Mouse (Mus musculus) spleen, postnatal 0 days (tissue): ENCODE data around the gene Tstd1. TPM values are rescaled to one million over a fixed set of nuclear protein-coding genes. Genes with fewer than 3 reads are reported as not detected.

Source experiments
- polyA plus RNA-seq: library from polyadenylated mRNA; unstranded; fragments of >200 nt; fragmentation: Nextera tagmentation; extraction: Ambion mirVana; gene quantifications from 2 replicates; pipeline ENCODE4 v1.2.1, GENCODE M21; 2015

Tstd1 gene
- polyA plus RNA-seq = 2.8 and 4.4 TPM in 2 replicates

DNA sequence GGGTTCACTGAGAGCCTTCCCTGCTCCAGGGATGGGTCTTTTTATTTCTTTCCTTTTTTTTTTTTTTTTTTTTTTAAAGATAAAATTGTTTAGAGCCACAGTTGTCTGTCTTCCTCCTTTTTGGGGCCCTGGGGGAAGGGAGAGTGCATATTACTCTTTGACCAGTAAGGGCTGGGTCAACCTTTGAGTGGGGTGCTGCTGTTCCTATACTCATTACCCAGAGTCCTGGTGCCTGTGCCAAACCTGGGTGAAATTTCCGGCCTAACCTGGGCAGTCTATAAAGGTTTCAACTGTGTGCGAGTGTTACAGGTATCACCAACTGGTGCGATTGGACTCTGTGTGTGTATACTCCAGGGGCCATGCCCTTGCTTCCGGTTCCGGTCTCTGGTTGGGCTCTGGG, at the start of gene Tstd1:
Gene Tstd1 (plus strand): TSS at position 213 of the 400 bp plus-strand sequence.

DNA sequence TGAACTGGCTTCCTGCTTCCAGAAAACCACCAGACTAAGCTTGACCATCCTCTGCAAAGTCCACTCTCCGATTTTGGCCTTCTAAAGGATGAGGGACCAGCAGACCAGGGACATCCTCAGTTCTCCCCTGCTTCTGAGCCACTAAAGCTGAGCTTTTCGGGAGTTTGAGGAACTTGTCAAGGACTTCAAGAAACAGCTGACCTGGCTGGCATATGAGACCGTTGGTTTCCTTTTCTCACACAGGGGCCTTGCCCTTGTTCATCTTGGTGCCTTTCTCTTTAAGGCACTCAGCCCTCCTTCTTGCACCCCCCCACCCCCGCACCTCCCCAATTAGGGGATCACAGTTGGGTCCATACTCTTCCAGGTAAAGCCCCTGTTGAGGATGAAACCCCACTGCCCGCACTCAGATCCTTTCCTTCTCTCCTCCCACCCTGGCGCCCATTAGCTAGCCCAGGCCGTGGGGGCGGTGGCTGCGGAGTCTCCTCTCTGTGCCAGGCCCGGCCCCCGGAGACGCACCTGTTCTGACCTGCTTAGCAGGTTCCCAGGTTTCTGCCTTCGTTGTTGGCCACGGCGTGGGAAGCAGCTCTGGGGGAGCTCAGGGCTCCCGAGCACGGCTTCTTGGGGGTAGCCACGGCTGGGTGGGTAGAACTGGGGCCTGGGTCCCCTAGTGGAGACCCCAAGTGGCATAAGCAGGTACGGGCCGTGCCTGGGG, 48.7 kb upstream of the Tstd1 start, which contains the start of gene Nectin4:
Gene Nectin4 (plus strand): TSS at position 255 of the 712 bp plus-strand sequence.

DNA sequence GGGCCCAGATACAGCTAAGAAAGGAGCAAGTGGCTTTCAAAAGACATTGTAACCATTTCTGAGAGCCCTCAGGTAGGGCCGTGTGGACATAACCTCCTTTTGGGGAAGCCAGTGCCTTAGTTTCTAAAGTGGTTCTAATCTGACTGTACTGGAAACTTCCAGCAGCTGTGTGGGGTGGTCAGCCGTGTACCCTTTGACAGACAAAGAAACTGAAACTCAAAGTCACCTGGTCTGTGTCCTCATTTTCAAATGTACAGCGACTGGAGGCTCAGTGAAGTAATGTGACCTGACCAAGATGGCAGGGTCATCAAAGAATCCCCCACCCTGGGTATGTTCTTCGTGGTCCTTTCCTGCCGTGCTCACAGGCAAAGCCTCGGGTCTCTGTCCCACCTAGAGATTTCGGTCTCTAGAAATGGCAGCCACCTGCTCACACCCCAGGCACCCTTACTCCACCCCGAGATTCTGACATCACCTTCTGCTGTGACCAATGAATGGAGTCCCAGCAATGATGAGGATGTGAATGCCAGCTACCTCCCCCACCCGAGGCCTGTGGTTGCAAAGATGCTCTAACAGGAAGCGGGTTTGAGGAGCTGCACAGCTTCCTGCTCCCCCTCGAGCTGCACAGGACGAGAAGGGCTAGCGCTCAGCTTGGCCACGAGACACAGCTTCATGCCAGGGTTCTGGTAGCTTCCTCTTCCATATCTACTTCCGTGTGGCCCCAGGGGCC, 30.1 kb upstream of the Tstd1 start, which contains the start of gene Arhgap30:
Gene Arhgap30 (plus strand): TSS at position 579 of the 727 bp plus-strand sequence.

DNA sequence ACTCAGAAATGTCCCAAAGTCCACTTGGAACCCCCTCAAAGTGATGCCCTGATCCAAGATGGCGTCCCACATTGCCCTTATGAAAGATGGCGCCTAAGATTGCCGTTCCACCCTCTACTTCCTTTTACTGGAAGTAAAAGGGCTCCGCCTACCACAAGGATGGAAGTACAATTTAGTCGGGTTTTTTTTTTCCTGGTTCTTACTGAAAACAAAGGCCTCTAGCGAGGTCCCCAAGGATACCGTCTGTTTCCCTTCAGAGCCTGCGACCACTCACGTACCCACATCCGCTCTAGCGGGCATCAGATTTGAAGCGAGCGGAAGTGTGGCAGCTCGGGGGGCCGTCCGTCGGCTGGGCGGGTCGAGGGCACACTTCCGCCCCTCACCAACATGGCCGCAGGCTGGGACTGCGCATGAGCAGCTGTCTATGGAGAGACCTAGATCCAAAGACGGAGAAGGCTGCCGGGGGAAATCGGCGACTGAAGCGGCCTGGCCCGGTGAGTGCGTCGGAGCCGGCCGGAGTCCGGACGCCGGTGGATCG, 7.7 kb upstream of the Tstd1 start, which contains the start of gene Usf1:
Gene Usf1 (plus strand): TSS at position 367 of the 538 bp plus-strand sequence.

DNA sequence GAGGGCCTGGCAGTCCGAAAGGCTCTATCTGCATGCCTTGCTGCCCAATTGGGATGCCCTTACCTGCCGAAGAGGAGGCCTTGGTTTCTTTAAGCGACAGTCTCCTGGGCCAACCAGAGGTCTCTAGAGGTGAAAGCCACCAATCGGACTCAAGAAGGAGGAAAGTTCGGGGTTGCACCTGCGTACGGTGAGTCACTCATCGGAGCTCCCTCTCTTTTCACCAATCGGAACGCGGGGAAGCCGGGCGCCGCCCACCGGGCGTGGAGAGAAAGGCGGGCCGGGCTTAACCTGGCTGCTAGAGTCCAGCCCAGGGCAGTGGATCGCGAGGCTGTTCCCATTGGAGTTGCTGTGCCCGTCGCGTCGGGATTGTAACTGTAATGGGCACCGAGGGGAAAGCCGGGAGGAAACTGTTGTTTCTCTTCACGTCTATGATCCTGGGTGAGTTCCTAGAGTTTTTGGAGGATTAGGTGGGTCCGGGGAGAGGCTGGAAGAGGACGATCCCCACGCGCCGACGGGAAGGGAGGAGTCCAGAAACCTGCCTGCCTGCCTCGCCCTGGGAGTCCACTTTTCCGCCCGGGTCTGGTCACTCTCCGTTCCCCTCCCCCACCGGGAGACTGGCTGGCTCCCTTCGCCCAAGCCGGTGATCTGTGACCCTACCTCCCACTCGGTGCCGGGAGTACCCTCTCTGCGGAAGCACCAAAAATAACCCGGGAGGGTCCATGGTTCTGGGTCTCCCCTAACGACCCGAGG, 18.8 kb downstream of the Tstd1 start, which contains the start of gene F11r:
Gene F11r (plus strand): TSS at position 272 of the 750 bp plus-strand sequence.

Other genes with a start within 250 kb of the Tstd1 start
- 4.2 and 6.1 TPM in 2 replicates for gene Pcp4l1, start 222.6 kb upstream of the Tstd1 start, polyA plus RNA-seq
- 0.04 and 0.23 TPM in 2 replicates for gene Nr1i3, start 204.9 kb upstream of the Tstd1 start, polyA plus RNA-seq
- 13.0 and 14.5 TPM in 2 replicates for gene Tomm40l, start 196.4 kb upstream of the Tstd1 start, polyA plus RNA-seq
- gene Apoa2, start 193.8 kb upstream of the Tstd1 start, polyA plus RNA-seq = 5.4 and 10.5 TPM in 2 replicates
- 259 and 395 TPM in 2 replicates for gene Fcer1g, start 184.5 kb upstream of the Tstd1 start, polyA plus RNA-seq
- 2.1 and 3.0 TPM in 2 replicates for gene Adamts4, start 168.5 kb upstream of the Tstd1 start, polyA plus RNA-seq
- gene Ndufs2, start 167.5 kb upstream of the Tstd1 start, polyA plus RNA-seq = 120 and 129 TPM in 2 replicates
- 39.0 and 44.1 TPM in 2 replicates for gene B4galt3, start 148.5 kb upstream of the Tstd1 start, polyA plus RNA-seq
- 146 and 167 TPM in 2 replicates for gene Ppox, start 137.7 kb upstream of the Tstd1 start, polyA plus RNA-seq
- gene Usp21, start 130.9 kb upstream of the Tstd1 start, polyA plus RNA-seq = 34.0 and 36.2 TPM in 2 replicates
- 62.2 and 65.2 TPM in 2 replicates for gene Ufc1, start 123.8 kb upstream of the Tstd1 start, polyA plus RNA-seq
- 21.7 and 22.4 TPM in 2 replicates for gene Dedd, start 89.7 kb upstream of the Tstd1 start, polyA plus RNA-seq
- gene Nit1, start 73.2 kb upstream of the Tstd1 start, polyA plus RNA-seq = 17.3 and 21.0 TPM in 2 replicates
- gene Pfdn2, start 73.2 kb upstream of the Tstd1 start, polyA plus RNA-seq = 63.8 and 71.4 TPM in 2 replicates
- gene Klhdc9, start 58.1 kb upstream of the Tstd1 start, polyA plus RNA-seq = 0.49 and 0.56 TPM in 2 replicates
- 0.30 and 0.41 TPM in 2 replicates for gene Nectin4, start 48.8 kb upstream of the Tstd1 start, polyA plus RNA-seq
- 14.1 and 20.7 TPM in 2 replicates for gene Arhgap30, start 29.9 kb upstream of the Tstd1 start, polyA plus RNA-seq
- gene Usf1, start 7.6 kb upstream of the Tstd1 start, polyA plus RNA-seq = 36.7 and 42.8 TPM in 2 replicates
- gene F11r, start 18.7 kb downstream of the Tstd1 start, polyA plus RNA-seq = 24.5 and 31.5 TPM in 2 replicates
- 6.6 and 8.5 TPM in 2 replicates for gene Alyref2, start 84.6 kb downstream of the Tstd1 start, polyA plus RNA-seq
- not detected in 2 replicates for gene Itln1, start 116.4 kb downstream of the Tstd1 start, polyA plus RNA-seq
- 8.0 and 8.9 TPM in 2 replicates for gene Cd244a, start 140.3 kb downstream of the Tstd1 start, polyA plus RNA-seq
- 2.5 and 3.4 TPM in 2 replicates for gene Ly9, start 188.5 kb downstream of the Tstd1 start, polyA plus RNA-seq
- gene Slamf7, start 234.2 kb downstream of the Tstd1 start, polyA plus RNA-seq = 4.1 and 6.0 TPM in 2 replicates